Mouse (Mus musculus) liver, embryonic 14.5 days (tissue): ENCODE results near the gene Palld.

Experiments
- CTCF ChIP-seq: IDR thresholded peaks from 2 replicates; pipeline ENCODE4 v1.5.1; 2016; ENCODE audit warnings: antibody characterized with exemption, low read depth, control low read depth
- EP300 ChIP-seq: IDR thresholded peaks from 2 replicates; pipeline ENCODE4 v1.6.1; 2016; ENCODE audit warnings: antibody characterized with exemption, low read depth

- TF ChIP-seq CTCF (no peak), EP300 (no peak)
These were observed 125.9 kb downstream of the Palld start for GRCm38 (mm10) chr8:61776560-61776959.
